Mouse (Mus musculus): ENCODE measurements around the gene Mex3d. TPM values are rescaled to one million over a fixed set of nuclear protein-coding genes. Genes with fewer than 3 reads are reported as not detected.

The Mex3d gene
- polyA plus RNA-seq, 1 experiment from 2014 or later, result 7.7 TPM

DNA sequence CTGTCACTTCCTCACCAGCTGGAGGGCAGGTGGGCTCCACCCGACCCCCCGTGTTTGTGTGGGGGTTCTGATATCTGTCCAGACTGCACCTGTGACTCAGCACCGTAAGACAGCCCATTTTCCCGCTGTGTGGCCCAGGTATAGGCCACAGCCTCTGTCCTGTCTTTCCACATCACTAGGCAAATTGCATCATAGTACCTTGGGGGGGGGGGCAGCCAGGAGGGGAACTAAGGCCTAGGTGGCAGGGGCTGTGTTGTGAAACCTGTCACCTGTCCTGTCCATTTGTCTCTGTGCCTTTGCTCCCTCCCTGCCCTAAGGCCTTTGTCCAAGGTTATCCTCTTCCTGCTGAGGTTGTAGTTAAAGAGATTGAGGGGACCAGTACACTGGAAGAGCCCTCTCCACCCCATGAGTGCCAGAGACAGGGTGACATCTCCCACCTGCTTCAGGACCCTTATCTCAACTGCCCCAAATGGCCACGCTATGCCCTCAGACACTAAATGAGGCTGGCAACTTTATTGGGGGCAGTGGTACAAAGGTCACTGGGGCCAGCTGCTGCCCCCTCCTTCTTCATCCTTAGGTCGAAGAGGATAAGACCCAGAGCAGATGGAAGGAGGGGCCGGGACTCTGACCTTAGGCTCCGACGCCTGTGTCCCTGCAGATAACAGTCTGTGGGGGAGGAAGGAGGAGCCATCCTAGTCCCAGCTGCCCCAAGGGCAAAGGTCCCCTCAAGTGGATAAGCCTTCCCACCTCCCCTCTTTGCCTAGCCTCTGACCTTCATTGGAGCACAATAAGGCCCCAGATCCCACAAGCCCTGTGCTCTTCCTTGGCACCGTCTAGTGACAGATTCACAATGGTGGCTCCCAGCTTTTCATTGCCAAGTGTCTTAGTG lies 55.6 kb downstream of the Mex3d start:
- Histone ChIP-seq H3K4me3 (ENCODE audit: low read depth, low read length) (no peak overlapping the region), H3K27ac (ENCODE audit: low read length) (peak overlapping the region; percentile 0; the same call in 1 of the 2 replicates), H3K4me2 (replicated peaks; ENCODE audit: low read depth, low read length) (peak overlapping the region; percentile 95; the same call in 1 of the 2 replicates), H3K36me3 (ENCODE audit: control insufficient read depth, insufficient read depth, low read length) (no peaks in the 10 kb centered on the region), H3K27me3 (ENCODE audit: control insufficient read depth, insufficient read depth, low read length) (no peaks in the 10 kb centered on the region), H3K9me3 (ENCODE audit: control insufficient read depth, low read depth, low read length) (no peaks in the 10 kb centered on the region), H3K9ac (replicated peaks; ENCODE audit: low read depth, low read length) (no peak overlapping the region), H3K4me1 (ENCODE audit: control insufficient read depth, insufficient read depth, low read length) (peaks cover 17% of the 10 kb centered on the region; the same call in 1 of the 2 replicates)
- 50% methylated on average over 10 of the region's 10 CpGs for WGBS
- no peak for ATAC-seq (ENCODE audit: insufficient number of reproducible peaks, insufficient read depth, low FRiP score, low read depth)

DNA sequence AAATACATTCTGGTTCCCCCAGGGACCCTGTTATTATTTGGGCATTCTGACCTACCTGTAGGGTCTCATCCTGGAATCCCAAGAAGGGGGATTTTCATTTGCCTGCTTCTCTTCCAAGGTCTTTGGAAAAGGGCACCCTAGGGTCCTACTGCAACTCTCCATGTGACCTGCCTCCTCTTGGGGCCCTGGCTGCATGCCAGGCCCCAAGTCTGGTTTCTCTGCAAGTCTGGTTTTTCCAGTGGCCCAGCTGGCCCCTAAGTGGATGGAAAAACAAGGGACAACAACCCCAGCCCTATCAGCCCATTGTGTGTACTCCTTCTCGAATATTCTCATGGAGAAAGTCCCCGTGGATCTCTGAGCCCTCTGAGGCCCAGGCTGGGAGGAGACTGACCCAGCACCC lies 56.6 kb downstream of the Mex3d start:
- ATAC-seq (ENCODE audit: insufficient number of reproducible peaks, insufficient read depth, low FRiP score, low read depth), result no peak
- Histone ChIP-seq H3K27me3 (ENCODE audit: control insufficient read depth, insufficient read depth, low read length) (no peaks in the 10 kb centered on the region), H3K4me1 (ENCODE audit: control insufficient read depth, insufficient read depth, low read length) (peaks cover 17% of the 10 kb centered on the region; the same call in 1 of the 2 replicates), H3K27ac (ENCODE audit: low read length) (peak overlapping the region; percentile 0), H3K9ac (replicated peaks; ENCODE audit: low read depth, low read length) (no peak overlapping the region), H3K4me3 (ENCODE audit: low read depth, low read length) (peak overlapping the region; percentile 45; the same call in 1 of the 2 replicates), H3K4me2 (replicated peaks; ENCODE audit: low read depth, low read length) (peak overlapping the region; percentile 95), H3K36me3 (ENCODE audit: control insufficient read depth, insufficient read depth, low read length) (no peaks in the 10 kb centered on the region), H3K9me3 (ENCODE audit: control insufficient read depth, low read depth, low read length) (no peaks in the 10 kb centered on the region)
- WGBS, result 58% methylated on average over 2 of the region's 2 CpGs

Small RNAs within 50 kb of the gene (microRNA-seq; reads per million reads assigned to microRNA genes)
- gene Gm22721, result not detected

Other genes starting within 250 kb of the Mex3d start
- 481 and 531 TPM in 2 replicates for gene Atp5d, start 249.0 kb downstream of the Mex3d start, polyA plus RNA-seq (2014; fragmentation: Nextera tagmentation; extraction: Ambion mirVana)
- 7.5 and 10.1 TPM in 2 replicates for gene Cbarp, start 246.8 kb downstream of the Mex3d start, polyA plus RNA-seq (2014; fragmentation: Nextera tagmentation; extraction: Ambion mirVana)
- 29.3 and 32.1 TPM in 2 replicates for gene Midn, start 239.4 kb downstream of the Mex3d start, polyA plus RNA-seq (2014; fragmentation: Nextera tagmentation; extraction: Ambion mirVana)
- gene Cirbp, start 221.7 kb downstream of the Mex3d start, polyA plus RNA-seq (2014; fragmentation: Nextera tagmentation; extraction: Ambion mirVana), result 92.7 and 105 TPM in 2 replicates
- 12.5 and 13.9 TPM in 2 replicates for gene 1600002K03Rik, start 214.7 kb downstream of the Mex3d start, polyA plus RNA-seq (2014; fragmentation: Nextera tagmentation; extraction: Ambion mirVana)
- gene Efna2, start 208.2 kb downstream of the Mex3d start, polyA plus RNA-seq (2014; fragmentation: Nextera tagmentation; extraction: Ambion mirVana), result 12.2 and 12.5 TPM in 2 replicates
- 59.7 and 65.6 TPM in 2 replicates for gene Mum1, start 161.2 kb downstream of the Mex3d start, polyA plus RNA-seq (2014; fragmentation: Nextera tagmentation; extraction: Ambion mirVana)
- 337 and 355 TPM in 2 replicates for gene Ndufs7, start 138.5 kb downstream of the Mex3d start, polyA plus RNA-seq (2014; fragmentation: Nextera tagmentation; extraction: Ambion mirVana)
- 32.1 and 49.3 TPM in 2 replicates for gene Gamt, start 126.6 kb downstream of the Mex3d start, polyA plus RNA-seq (2014; fragmentation: Nextera tagmentation; extraction: Ambion mirVana)
- gene Dazap1, start 126.2 kb downstream of the Mex3d start, polyA plus RNA-seq (2014; fragmentation: Nextera tagmentation; extraction: Ambion mirVana), result 48.6 and 51.3 TPM in 2 replicates
- 1,120 and 1,227 TPM in 2 replicates for gene Rps15, start 95.2 kb downstream of the Mex3d start, polyA plus RNA-seq (2014; fragmentation: Nextera tagmentation; extraction: Ambion mirVana)
- 8.1 and 8.7 TPM in 2 replicates for gene Apc2, start 91.7 kb downstream of the Mex3d start, polyA plus RNA-seq (2014; fragmentation: Nextera tagmentation; extraction: Ambion mirVana)
- gene 2310011J03Rik, start 67.1 kb downstream of the Mex3d start, polyA plus RNA-seq (2014; fragmentation: Nextera tagmentation; extraction: Ambion mirVana), result 39.6 and 43.0 TPM in 2 replicates
- gene Pcsk4, start 58.2 kb downstream of the Mex3d start, polyA plus RNA-seq (2014; fragmentation: Nextera tagmentation; extraction: Ambion mirVana), result 4.5 and 5.6 TPM in 2 replicates
- gene Reep6, start 57.7 kb downstream of the Mex3d start, polyA plus RNA-seq (2014; fragmentation: Nextera tagmentation; extraction: Ambion mirVana), result 18.0 and 18.5 TPM in 2 replicates
- gene Adamtsl5, start 39.2 kb downstream of the Mex3d start, polyA plus RNA-seq (2014; fragmentation: Nextera tagmentation; extraction: Ambion mirVana), result 13.6 and 13.8 TPM in 2 replicates
- gene Plk5, start 31.2 kb downstream of the Mex3d start, polyA plus RNA-seq (2014; fragmentation: Nextera tagmentation; extraction: Ambion mirVana), result 0.30 and 0.62 TPM in 2 replicates
- 194 and 200 TPM in 2 replicates for gene Mbd3, start 11.9 kb upstream of the Mex3d start, polyA plus RNA-seq (2014; fragmentation: Nextera tagmentation; extraction: Ambion mirVana)
- 645 and 784 TPM in 2 replicates for gene Uqcr11, start 19.2 kb upstream of the Mex3d start, polyA plus RNA-seq (2014; fragmentation: Nextera tagmentation; extraction: Ambion mirVana)
- 107 and 108 TPM in 2 replicates for gene Tcf3, start 46.0 kb upstream of the Mex3d start, polyA plus RNA-seq (2014; fragmentation: Nextera tagmentation; extraction: Ambion mirVana)
- 0.25 and 0.53 TPM in 2 replicates for gene Onecut3, start 107.2 kb upstream of the Mex3d start, polyA plus RNA-seq (2014; fragmentation: Nextera tagmentation; extraction: Ambion mirVana)
- gene Atp8b3, start 151.5 kb upstream of the Mex3d start, polyA plus RNA-seq (2014; fragmentation: Nextera tagmentation; extraction: Ambion mirVana), result 0.11 and 0.25 TPM in 2 replicates
- gene Rexo1, start 173.9 kb upstream of the Mex3d start, polyA plus RNA-seq (2014; fragmentation: Nextera tagmentation; extraction: Ambion mirVana), result 22.9 and 24.3 TPM in 2 replicates
- 8.1 and 8.4 TPM in 2 replicates for gene Klf16, start 189.7 kb upstream of the Mex3d start, polyA plus RNA-seq (2014; fragmentation: Nextera tagmentation; extraction: Ambion mirVana)
- 89.7 and 104 TPM in 2 replicates for gene Abhd17a, start 202.7 kb upstream of the Mex3d start, polyA plus RNA-seq (2014; fragmentation: Nextera tagmentation; extraction: Ambion mirVana)
- gene Scamp4, start 215.2 kb upstream of the Mex3d start, polyA plus RNA-seq (2014; fragmentation: Nextera tagmentation; extraction: Ambion mirVana), result 95.9 and 106 TPM in 2 replicates
- gene Adat3, start 215.2 kb upstream of the Mex3d start, polyA plus RNA-seq (2014; fragmentation: Nextera tagmentation; extraction: Ambion mirVana), result 7.7 and 7.9 TPM in 2 replicates
- 1.5 and 2.3 TPM in 2 replicates for gene Gm49322, start 218.4 kb upstream of the Mex3d start, polyA plus RNA-seq (2014; fragmentation: Nextera tagmentation; extraction: Ambion mirVana)
- gene Csnk1g2, start 235.2 kb upstream of the Mex3d start, polyA plus RNA-seq (2014; fragmentation: Nextera tagmentation; extraction: Ambion mirVana), result 43.5 and 67.4 TPM in 2 replicates

All from stomach, embryonic 14.5 days (tissue).